Comparison of ENCODE assay signal across 1 mouse cellular context in the genomic region with DNA sequence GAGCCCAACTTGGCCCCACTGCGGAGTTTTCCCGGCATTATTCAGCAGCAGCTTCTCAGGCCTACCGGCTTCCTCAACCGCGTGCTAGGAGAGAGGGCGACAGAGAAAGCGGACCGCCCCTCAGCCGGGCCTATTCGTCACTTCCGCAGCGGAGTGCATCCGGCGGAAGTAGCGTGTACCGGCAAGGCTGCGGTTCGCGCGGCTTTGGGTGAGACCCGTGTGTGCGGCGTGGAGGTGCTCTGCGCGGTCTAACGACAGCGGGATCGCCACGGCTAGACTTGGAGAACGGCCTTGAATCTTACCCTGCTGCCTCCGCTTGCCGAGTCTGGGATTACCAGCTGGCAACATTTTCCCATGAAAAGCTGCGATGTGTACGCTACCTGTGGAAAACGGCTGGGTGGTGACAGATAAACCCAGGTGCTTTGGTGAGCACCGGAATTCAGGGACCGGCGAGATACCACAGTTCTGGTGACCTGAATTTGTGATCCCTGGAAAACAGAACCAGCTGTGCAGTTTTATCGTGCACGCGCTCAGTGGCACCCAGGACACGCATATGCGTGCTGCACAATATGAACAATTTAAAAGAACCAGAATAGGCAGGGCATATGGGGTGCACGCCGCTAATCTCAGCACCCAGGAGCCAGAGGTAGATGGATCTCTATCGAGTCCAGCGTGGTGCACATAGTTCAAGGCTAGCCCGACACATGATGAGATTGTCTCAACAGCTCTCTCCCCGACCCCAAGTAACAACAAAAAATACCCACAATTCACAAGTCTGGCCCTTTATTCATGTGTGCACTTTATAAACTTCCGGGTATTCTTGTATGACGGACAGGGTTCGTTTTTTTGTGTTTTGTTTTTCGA.
TF ChIP-seq lines count a peak whose summit lies in the region.

A gene (minus strand): TSS at position 105 of the 864 bp plus-strand sequence.

TF ChIP-seq in CH12.LX, 34 proteins besides CTCF, POLR2A, EP300 and RAD21 (continued from another document):
- TF ChIP-seq MXI1 (IDR thresholded peaks at IDR 0.05; ENCODE audit: low read depth, low read length): peak; percentile 99
- TF ChIP-seq SIN3A (IDR thresholded peaks at IDR 0.05; ENCODE audit: low read length): peak; percentile 97
- TF ChIP-seq ETS1 (conservative IDR thresholded peaks at IDR 0.05; ENCODE audit: low read depth, low read length): peak; percentile 40; the same call in 1 of the 2 replicates
- TF ChIP-seq CHD2 (IDR thresholded peaks at IDR 0.05; ENCODE audit: low read length): peak; percentile 54; the same call in 1 of the 2 replicates
- TF ChIP-seq CHD1 (IDR thresholded peaks at IDR 0.05; ENCODE audit: low read depth, low read length): 0 out of 2 replicates have a peak, but pooled peaks have one; percentile 59
- TF ChIP-seq RCOR1 (conservative IDR thresholded peaks at IDR 0.05; ENCODE audit: low read depth, low read length): no peak
- TF ChIP-seq ZMIZ1 (IDR thresholded peaks at IDR 0.05; ENCODE audit: low read depth, low read length): peak; percentile 93; the same call in 1 of the 2 replicates
- TF ChIP-seq MYC (IDR thresholded peaks at IDR 0.05; ENCODE audit: low read depth, low read length): peak; percentile 97
- peak; percentile 85 for TF ChIP-seq HCFC1 (IDR thresholded peaks at IDR 0.05; ENCODE audit: low read depth, low read length)
- TF ChIP-seq KAT2A (IDR thresholded peaks at IDR 0.05; ENCODE audit: insufficient replicate concordance, low read length): peak; percentile 90
- peak; percentile 97 for TF ChIP-seq MAX (IDR thresholded peaks at IDR 0.05; ENCODE audit: low read length)
- peak; percentile 56; the same call in 1 of the 2 replicates for TF ChIP-seq IRF4 (IDR thresholded peaks at IDR 0.05; ENCODE audit: low read depth, low read length)
- TF ChIP-seq TCF12 (IDR thresholded peaks at IDR 0.05; ENCODE audit: low read depth, low read length): peak; percentile 90
- peak; percentile 82 for TF ChIP-seq POLR2AphosphoS2 (IDR thresholded peaks at IDR 0.05; ENCODE audit: low read depth, low read length)
- peak; percentile 66; the same call in 1 of the 2 replicates for TF ChIP-seq BHLHE40 (IDR thresholded peaks at IDR 0.05; ENCODE audit: low read depth, low read length)
- TF ChIP-seq JUN (IDR thresholded peaks at IDR 0.05; ENCODE audit: insufficient read depth, low read depth, low read length): no peak
- TF ChIP-seq E2F4 (IDR thresholded peaks at IDR 0.05; ENCODE audit: insufficient replicate concordance, low read depth, low read length): no peak
- peak; percentile 82 for TF ChIP-seq ELF1 (IDR thresholded peaks at IDR 0.05; ENCODE audit: low read depth, low read length)
- TF ChIP-seq TBP (conservative IDR thresholded peaks at IDR 0.05; ENCODE audit: low read depth, low read length): peak; percentile 46
- TF ChIP-seq UBTF (IDR thresholded peaks at IDR 0.05; ENCODE audit: low read depth, low read length): no peak; the same call in 1 of the 2 replicates
- no peak; the same call in 1 of the 2 replicates for TF ChIP-seq MEF2A (IDR thresholded peaks at IDR 0.05; ENCODE audit: borderline replicate concordance, low read depth, low read length)
- TF ChIP-seq NRF1 (IDR thresholded peaks at IDR 0.05; ENCODE audit: low read depth, low read length): peak; percentile 37; the same call in 1 of the 2 replicates
- TF ChIP-seq ZNF384 (IDR thresholded peaks at IDR 0.05; ENCODE audit: low read depth, low read length): no peak
